Mouse (Mus musculus) E14TG2a.4 (cell line): ENCODE measurements at regions not wholly inside any gene's neighbourhood (a gene's known extent, or its start where the extent isn't known, plus 50 kb on each side); places are given as distances from the start of the nearest gene placed in this dataset.

ENCODE experiments used
- H3K27me3 ChIP-seq: 2 replicates; pipeline ENCODE4 v1.6.1; 2014; ENCODE audit warnings: low read length, control low read depth; ENCODE audit not compliant: insufficient read depth
- H3K36me3 ChIP-seq: 2 replicates; pipeline ENCODE4 v1.6.1; 2014; ENCODE audit warnings: low read length, control low read depth; ENCODE audit not compliant: insufficient read depth
- H3K4me1 ChIP-seq: replicated peaks from 2 replicates; pipeline ENCODE4 v1.6.1; 2014; ENCODE audit warnings: low read depth, low read length, control low read depth
- H3K4me3 ChIP-seq: replicated peaks from 2 replicates; pipeline ENCODE4 v1.5.1; 2014; ENCODE audit warnings: mild to moderate bottlenecking, low read length
- H3K9me3 ChIP-seq: 2 replicates; pipeline ENCODE4 v1.6.1; 2014; ENCODE audit warnings: low read length, control low read depth
- CTCF ChIP-seq: conservative IDR thresholded peaks from 2 replicates; pipeline ENCODE4 v1.5.1; 2014; ENCODE audit warnings: low read length
- NANOG ChIP-seq: IDR thresholded peaks from 2 replicates; pipeline ENCODE4 v1.6.1; 2014; ENCODE audit warnings: borderline replicate concordance, low read length, mixed read lengths
- POU5F1 ChIP-seq: IDR thresholded peaks from 2 replicates; pipeline ENCODE4 v1.6.1; 2014; ENCODE audit warnings: low read length, borderline replicate concordance

- no peaks in the 10 kb centered on the region for H3K36me3 ChIP-seq
- no peaks in the 10 kb centered on the region for H3K4me1 ChIP-seq
- H3K4me3 ChIP-seq, result no peak overlapping the region
These were observed 381.9 kb upstream of the Kcnd2 start for GRCm38 (mm10) chr6:20833401-20833800.

GRCm38 (mm10) chr6:20840149-20840548 lies 375.2 kb upstream of the Kcnd2 start:
- Histone ChIP-seq H3K36me3 (no peaks in the 10 kb centered on the region), H3K9me3 (no peaks in the 10 kb centered on the region), H3K4me3 (no peak overlapping the region), H3K27me3 (no peaks in the 10 kb centered on the region), H3K4me1 (no peaks in the 10 kb centered on the region)
- TF ChIP-seq CTCF (peak; percentile 43), POU5F1 (no peak), NANOG (no peak)

More at GRCm38 (mm10) chr6:20833401-20833800, 381.9 kb upstream of the Kcnd2 start:
- peaks cover 19% of the 10 kb centered on the region for H3K9me3 ChIP-seq
- TF ChIP-seq CTCF, result no peak
- TF ChIP-seq NANOG, result no peak
- no peak for TF ChIP-seq POU5F1
- no peaks in the 10 kb centered on the region for H3K27me3 ChIP-seq
